Mouse (Mus musculus): ENCODE data around the gene Tmem237.

DNA sequence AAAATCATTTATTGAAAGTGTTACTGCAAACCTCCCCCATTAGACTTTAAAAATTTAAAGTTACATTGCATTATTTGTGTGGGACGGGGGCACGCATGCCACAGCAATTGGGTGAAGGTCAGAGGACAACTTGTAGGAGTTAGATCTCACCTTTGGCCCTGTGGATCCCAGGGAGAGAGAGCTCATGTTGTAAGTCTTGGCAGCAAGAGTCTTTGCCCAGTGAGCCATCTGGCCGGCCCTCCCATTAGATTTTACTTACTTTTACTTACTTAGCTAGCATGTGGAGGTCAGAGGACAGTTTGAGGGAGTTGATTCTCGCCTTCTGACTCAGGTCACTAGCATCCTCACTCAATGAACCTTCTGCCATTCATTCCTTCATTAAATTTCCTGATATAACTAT is 37.6 kb upstream of the Tmem237 start:
- no peak for TF ChIP-seq CTCF (IDR thresholded peaks at IDR 0.05; ENCODE audit: control insufficient read depth, insufficient read depth, insufficient read length)
- no peak for TF ChIP-seq USF1 (IDR thresholded peaks at IDR 0.05; ENCODE audit: low read depth)
- TF ChIP-seq CEBPB (IDR thresholded peaks at IDR 0.05; ENCODE audit: low read depth): no peak
- TF ChIP-seq MYOD1 (IDR thresholded peaks at IDR 0.05; ENCODE audit: control insufficient read depth, insufficient read length, low read depth): no peak
- TF ChIP-seq FOSL1 (IDR thresholded peaks at IDR 0.05; ENCODE audit: insufficient read depth, low read length, poor library complexity, severe bottlenecking): no peak
- no peak for TF ChIP-seq MAX (IDR thresholded peaks at IDR 0.05)
- no peak for TF ChIP-seq MYOG (IDR thresholded peaks at IDR 0.05; ENCODE audit: control insufficient read depth, extremely low read depth, insufficient read length)

Measured in C2C12 (cell line).